Mouse (Mus musculus) lung, postnatal 0 days (tissue): ENCODE data around the gene Ehd4. TPM values are rescaled to one million over a fixed set of nuclear protein-coding genes. Genes with fewer than 3 reads are reported as not detected.

Source experiments
- ATAC-seq: fragments of 200-750 bp; cut with Nextera tagmentation; 2 replicates; pipeline ENCODE4 v1.8.0; 2017; ENCODE audit warnings: moderate library complexity
- DNase-seq: peaks from one replicate; pipeline ENCODE4 v3.0.0-alpha.2; 2016; ENCODE audit warnings: low spot score
- H3K27ac ChIP-seq: fragments of 300-500 bp; sonication (generic); 2 replicates; pipeline ENCODE4 v1.5.1; 2014; ENCODE audit warnings: antibody characterized with exemption, mild to moderate bottlenecking, low read length, mixed read lengths
- H3K27me3 ChIP-seq: fragments of 300-500 bp; sonication (generic); replicated peaks from 2 replicates; pipeline ENCODE4 v1.6.1; 2014; ENCODE audit warnings: low read length, mixed read lengths; ENCODE audit not compliant: insufficient read depth
- H3K36me3 ChIP-seq: fragments of 300-500 bp; sonication (generic); 2 replicates; pipeline ENCODE4 v1.6.1; 2014; ENCODE audit warnings: low read length, mixed read lengths; ENCODE audit not compliant: insufficient read depth
- H3K4me1 ChIP-seq: fragments of 300-500 bp; sonication (generic); 2 replicates; pipeline ENCODE4 v1.6.1; 2014; ENCODE audit warnings: antibody characterized with exemption, low read depth, low read length, mixed read lengths; ENCODE audit not compliant: insufficient read depth
- H3K4me2 ChIP-seq: fragments of 300-500 bp; sonication (generic); replicated peaks from 2 replicates; pipeline ENCODE4 v1.6.1; 2014; ENCODE audit warnings: low read depth, mild to moderate bottlenecking, low read length, moderate library complexity, mixed read lengths
- H3K4me3 ChIP-seq: fragments of 300-500 bp; sonication (generic); 2 replicates; pipeline ENCODE4 v1.5.1; 2014; ENCODE audit warnings: low read depth, low read length
- H3K9ac ChIP-seq: fragments of 300-500 bp; sonication (generic); replicated peaks from 2 replicates; pipeline ENCODE4 v1.6.1; 2014; ENCODE audit warnings: low read depth, mild to moderate bottlenecking
- H3K9me3 ChIP-seq: fragments of 300-500 bp; sonication (generic); 2 replicates; pipeline ENCODE4 v1.6.1; 2016; ENCODE audit warnings: low read length, mixed read lengths
- CTCF ChIP-seq: IDR thresholded peaks from 2 replicates; pipeline ENCODE4 v1.5.1; 2016; ENCODE audit warnings: antibody characterized with exemption, mild to moderate bottlenecking
- EP300 ChIP-seq: IDR thresholded peaks from 2 replicates; pipeline ENCODE4 v1.6.1; 2016; ENCODE audit warnings: antibody characterized with exemption, mild to moderate bottlenecking, control low read depth
- WGBS: fragments of 180-500 bp; shearing (Covaris S2); extraction: QIAGEN DNeasy Blood & Tissue Kit; methylation state at CpG from one replicate; pipeline ENCODE4 v1.1.7; 2014; 5-methylcytosine and 5-hydroxymethylcytosine counted together
- polyA plus RNA-seq: library from polyadenylated mRNA; unstranded; fragments of >200 nt; fragmentation: Nextera tagmentation; extraction: Ambion mirVana; gene quantifications from 2 replicates; pipeline ENCODE4 v1.2.1, GENCODE M21; 2015

The Ehd4 gene
- polyA plus RNA-seq, 1 experiment from 2014 or later: 228 TPM

DNA sequence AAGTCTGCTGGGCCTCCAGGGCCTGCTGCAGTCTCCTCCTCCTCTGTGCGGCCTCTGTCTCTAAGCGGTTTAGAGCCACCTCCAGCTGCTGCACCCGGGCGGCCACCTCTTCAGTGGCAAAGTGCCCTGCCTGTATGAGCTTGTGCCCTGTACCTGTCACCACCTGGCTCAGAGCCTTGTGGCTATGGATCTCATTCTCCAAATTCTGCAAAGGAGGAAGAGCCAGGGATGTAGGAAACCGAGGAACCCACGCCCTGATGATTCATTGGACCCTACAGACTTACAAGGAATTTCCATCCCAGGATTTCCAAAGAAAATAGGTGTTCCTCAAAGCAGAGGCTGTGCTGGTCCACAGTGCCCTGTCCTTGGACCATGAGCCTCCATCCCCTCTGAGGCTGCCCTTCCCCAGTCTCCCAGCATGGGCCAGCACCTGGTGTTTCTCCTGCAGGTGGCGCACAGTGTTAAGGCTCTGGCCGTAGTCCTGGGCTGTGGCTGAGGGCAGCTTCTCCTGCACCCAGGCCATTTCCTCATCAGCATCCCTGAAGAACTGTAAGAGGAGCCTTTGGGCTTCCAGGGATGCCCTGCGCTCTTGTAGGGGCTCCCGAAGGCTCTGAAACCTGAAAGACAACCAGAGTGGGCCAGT, 104.7 kb downstream of the Ehd4 start:
- H3K27me3 ChIP-seq: no peaks in the 10 kb centered on the region
- no peak for TF ChIP-seq EP300
- TF ChIP-seq CTCF: peak; percentile 83
- WGBS: 63% methylated on average over 10 of the region's 10 CpGs
- no peaks in the 10 kb centered on the region; the same call in 1 of the 2 replicates for H3K4me1 ChIP-seq
- no peaks in the 10 kb centered on the region for H3K36me3 ChIP-seq
- no peak overlapping the region for H3K27ac ChIP-seq
- no peak overlapping the region for H3K9ac ChIP-seq
- H3K4me2 ChIP-seq: no peak overlapping the region
- DNase-seq (peak; percentile 57), ATAC-seq (peak; percentile 76)
- no peaks in the 10 kb centered on the region for H3K9me3 ChIP-seq
- H3K4me3 ChIP-seq: no peak overlapping the region

DNA sequence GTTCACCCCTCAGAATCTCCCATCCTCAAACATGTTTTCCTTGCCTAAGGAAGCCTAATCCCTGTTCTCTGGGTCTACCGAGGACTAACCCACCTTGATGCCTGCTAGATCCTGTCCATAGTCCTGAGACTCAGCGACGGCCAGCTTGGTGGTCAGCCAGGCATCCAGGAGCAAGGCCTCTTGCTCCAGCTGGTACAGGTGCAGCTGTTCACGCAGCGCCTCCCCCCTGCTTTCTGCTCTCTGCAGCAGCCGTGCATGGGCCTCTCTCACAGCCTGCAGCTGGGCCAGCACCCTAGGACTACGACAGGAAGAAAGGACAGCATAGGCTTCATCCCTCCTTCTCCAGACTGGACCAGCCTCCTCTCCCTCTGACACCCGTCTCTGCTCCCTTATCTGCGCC, 106.2 kb downstream of the Ehd4 start:
- no peak overlapping the region for H3K9ac ChIP-seq
- no peak overlapping the region for H3K4me2 ChIP-seq
- no peak for ATAC-seq
- WGBS: 75% methylated on average over 9 of the region's 9 CpGs
- no peak for DNase-seq
- no peaks in the 10 kb centered on the region for H3K36me3 ChIP-seq
- TF ChIP-seq CTCF (no peak), EP300 (no peak)
- no peak overlapping the region for H3K27ac ChIP-seq
- no peaks in the 10 kb centered on the region for H3K27me3 ChIP-seq
- no peak overlapping the region for H3K4me3 ChIP-seq
- no peaks in the 10 kb centered on the region for H3K9me3 ChIP-seq
- H3K4me1 ChIP-seq: no peaks in the 10 kb centered on the region

GRCm38 (mm10) chr2:120046486-120047310, 107.7 kb downstream of the Ehd4 start:
- DNase-seq (no peak), ATAC-seq (no peak)
- Histone ChIP-seq H3K27me3 (no peaks in the 10 kb centered on the region), H3K9me3 (no peaks in the 10 kb centered on the region), H3K9ac (no peak overlapping the region), H3K4me1 (no peaks in the 10 kb centered on the region), H3K36me3 (no peaks in the 10 kb centered on the region), H3K27ac (no peak overlapping the region), H3K4me3 (no peak overlapping the region), H3K4me2 (no peak overlapping the region)
- no peak for TF ChIP-seq EP300
- no peak for TF ChIP-seq CTCF
- 50% methylated on average over 14 of the region's 14 CpGs for WGBS

GRCm38 (mm10) chr2:120044676-120045075, 109.7 kb downstream of the Ehd4 start:
- no peak overlapping the region for H3K27ac ChIP-seq
- H3K4me2 ChIP-seq: no peak overlapping the region
- no peak for DNase-seq
- no peaks in the 10 kb centered on the region for H3K27me3 ChIP-seq
- ATAC-seq: no peak
- WGBS: 71% methylated on average over 3 of the region's 3 CpGs
- no peak for TF ChIP-seq CTCF
- no peak for TF ChIP-seq EP300
- H3K4me3 ChIP-seq: no peak overlapping the region
- H3K9ac ChIP-seq: no peak overlapping the region
- 0 out of 2 replicates have a peak, but pooled peaks cover 6% of the 10 kb centered on the region for H3K36me3 ChIP-seq
- H3K4me1 ChIP-seq: no peaks in the 10 kb centered on the region
- H3K9me3 ChIP-seq: no peaks in the 10 kb centered on the region

DNA sequence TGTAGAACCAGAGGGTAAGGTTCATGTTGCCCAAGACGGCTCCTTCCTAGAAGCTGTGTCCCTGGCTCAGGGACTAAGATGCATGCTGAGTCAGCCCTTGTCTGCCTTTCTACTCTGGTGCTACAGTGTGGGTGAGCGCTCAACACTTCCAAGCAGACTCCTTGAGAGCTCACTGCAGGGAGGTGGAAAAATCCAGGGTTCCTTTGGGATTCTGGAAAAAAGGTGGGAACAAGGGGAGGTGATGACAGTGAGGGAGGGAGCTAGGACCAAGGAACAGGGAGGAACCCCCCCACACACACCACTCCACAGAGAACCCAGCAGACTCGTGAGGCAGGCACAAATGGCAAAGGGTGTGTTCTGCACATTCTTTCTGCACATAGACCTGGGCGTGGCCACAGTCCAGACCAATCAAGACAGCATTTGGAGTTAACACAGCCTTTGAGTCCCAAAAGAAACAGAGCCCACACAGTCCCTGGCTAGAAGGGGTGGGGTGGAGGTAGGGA, 110.3 kb downstream of the Ehd4 start:
- Histone ChIP-seq H3K27ac (no peak overlapping the region), H3K9ac (no peak overlapping the region), H3K27me3 (no peaks in the 10 kb centered on the region), H3K4me2 (no peak overlapping the region), H3K9me3 (no peaks in the 10 kb centered on the region), H3K4me3 (no peak overlapping the region), H3K36me3 (0 out of 2 replicates have a peak, but pooled peaks cover 8% of the 10 kb centered on the region), H3K4me1 (no peaks in the 10 kb centered on the region)
- ATAC-seq (peak; percentile 92), DNase-seq (peak; percentile 83)
- TF ChIP-seq CTCF (no peak), EP300 (no peak)
- WGBS: 27% methylated on average over 4 of the region's 4 CpGs

DNA sequence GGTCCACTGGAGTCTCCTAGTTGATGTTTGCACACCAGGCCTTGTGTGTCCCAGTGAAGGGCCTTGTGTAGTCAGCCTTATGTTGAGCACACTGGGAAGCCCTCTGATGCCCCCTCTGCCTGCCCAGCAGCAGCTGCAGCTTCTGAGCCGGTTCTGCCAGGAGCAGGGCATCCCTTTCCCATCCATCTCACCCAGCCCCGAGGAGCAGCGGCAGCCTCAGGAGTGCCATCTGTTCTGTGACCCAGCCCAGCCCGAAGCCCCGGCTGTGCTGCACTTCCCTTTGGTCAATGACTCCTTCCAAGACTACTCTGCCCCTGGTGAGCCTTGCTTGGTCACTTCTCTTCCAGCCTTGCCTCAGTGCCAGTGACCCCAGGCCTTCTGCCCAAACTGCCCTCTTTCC, 113.4 kb downstream of the Ehd4 start:
- no peaks in the 10 kb centered on the region for H3K27me3 ChIP-seq

More for the DNA sequence above, 113.4 kb downstream of the Ehd4 start:
- no peak overlapping the region for H3K4me2 ChIP-seq
- H3K27ac ChIP-seq: no peak overlapping the region
- no peak for TF ChIP-seq EP300
- TF ChIP-seq CTCF: no peak
- H3K9me3 ChIP-seq: no peaks in the 10 kb centered on the region
- DNase-seq (no peak), ATAC-seq (no peak)
- WGBS: 76% methylated on average over 5 of the region's 5 CpGs
- H3K4me3 ChIP-seq: no peak overlapping the region
- H3K9ac ChIP-seq: no peak overlapping the region
- no peaks in the 10 kb centered on the region for H3K4me1 ChIP-seq
- 0 out of 2 replicates have a peak, but pooled peaks cover 8% of the 10 kb centered on the region for H3K36me3 ChIP-seq

Other genes with a start within 250 kb of the Ehd4 start
- 2.5 and 2.6 TPM in 2 replicates for gene Mapkbp1, start 181.9 kb downstream of the Ehd4 start, polyA plus RNA-seq
- gene Jmjd7, start 127.1 kb downstream of the Ehd4 start, polyA plus RNA-seq: 18.1 and 22.6 TPM in 2 replicates
- gene Gm28042, start 127.1 kb downstream of the Ehd4 start, polyA plus RNA-seq: 0.69 and 0.70 TPM in 2 replicates
- 0.18 and 0.92 TPM in 2 replicates for gene Pla2g4b, start 121.2 kb downstream of the Ehd4 start, polyA plus RNA-seq
- 0.13 TPM in 1 of 2 replicates, not detected in the other for gene Pla2g4e, start 90.7 kb upstream of the Ehd4 start, polyA plus RNA-seq
- not detected in 2 replicates for gene Pla2g4d, start 134.6 kb upstream of the Ehd4 start, polyA plus RNA-seq
- 1.8 and 2.2 TPM in 2 replicates for gene Pla2g4f, start 159.6 kb upstream of the Ehd4 start, polyA plus RNA-seq
- 15.2 and 15.5 TPM in 2 replicates for gene Vps39, start 198.5 kb upstream of the Ehd4 start, polyA plus RNA-seq
- 10.9 and 11.5 TPM in 2 replicates for gene Ganc, start 249.3 kb upstream of the Ehd4 start, polyA plus RNA-seq
- gene Tmem87a, start 249.5 kb upstream of the Ehd4 start, polyA plus RNA-seq: 12.0 and 14.0 TPM in 2 replicates